Mouse (Mus musculus) lung, adult 2 months (tissue): ENCODE results near the gene Tanc1.

Experiments
- CTCF ChIP-seq: fragments of 200-500 bp; IDR thresholded peaks from 2 replicates; pipeline ENCODE4 v1.5.1; 2011; ENCODE audit warnings: mild to moderate bottlenecking, low read length, control low read depth; ENCODE audit not compliant: insufficient read depth
- POLR2A ChIP-seq: fragments of 200-500 bp; IDR thresholded peaks from 2 replicates; pipeline ENCODE4 v1.6.1; 2011; ENCODE audit warnings: low read depth, mild to moderate bottlenecking, control low read depth, low read length, borderline replicate concordance; ENCODE audit errors: extremely low read depth

DNA sequence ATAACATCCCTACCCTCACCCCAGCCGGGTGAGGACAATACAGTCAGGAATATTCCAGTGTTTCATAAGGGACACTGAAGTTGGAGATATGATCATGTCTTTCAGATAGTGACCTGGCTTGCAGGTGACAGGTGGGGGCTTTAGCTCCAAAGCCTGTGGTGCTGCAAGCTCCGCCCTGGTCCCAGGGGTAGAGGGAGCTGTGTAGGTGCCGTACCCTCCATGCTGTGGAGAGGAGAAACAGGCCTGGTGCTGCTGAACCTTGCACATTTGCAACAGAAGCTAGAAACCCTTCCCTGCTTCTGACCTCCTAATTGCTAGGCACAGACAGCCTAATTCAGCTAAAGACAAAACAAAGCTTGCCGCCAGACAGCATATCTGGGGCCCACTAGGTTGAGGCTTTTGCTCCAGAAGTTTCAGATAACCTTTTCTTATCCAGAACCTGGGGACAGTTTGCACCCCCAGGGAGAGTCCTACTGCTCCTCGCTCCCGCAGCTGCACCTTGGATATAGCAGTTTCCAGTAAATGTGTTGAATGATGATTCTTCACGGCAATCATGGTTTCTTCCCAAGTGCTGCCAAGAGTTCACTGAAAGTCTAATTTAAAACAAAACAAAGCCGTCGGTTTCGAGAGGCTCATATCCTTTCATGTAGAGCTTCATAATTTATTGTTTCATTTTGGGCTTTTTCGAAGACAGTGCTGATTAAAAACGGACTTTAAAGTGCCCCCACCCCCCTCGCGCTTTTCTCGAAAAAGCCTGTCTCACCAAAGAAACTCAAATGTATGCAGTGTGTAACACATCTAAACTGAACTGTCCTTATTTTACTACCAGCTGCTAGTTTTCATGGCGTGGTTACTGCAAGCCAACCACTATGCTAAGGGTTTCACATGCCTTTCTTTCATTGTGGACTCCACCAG is 49.3 kb downstream of the Tanc1 start:
- TF ChIP-seq POLR2A (no peak), CTCF (no peak)
